ENCODE assay signal across 9 mouse cellular contexts in genomic region chr12:111722654-111723053, GRCm38 (mm10). TPM values are rescaled to one million over a fixed set of nuclear protein-coding genes. Genes with fewer than 3 reads are reported as not detected.
DNase-seq lines count a peak whose midpoint lies in the region; ATAC-seq and TF ChIP-seq lines count a peak whose summit lies in the region.
"Had no signal": no experiment of that assay in that cellular context is flagged by ENCODE, and none has a peak within 500 bp of the region (broad histone marks: within the 10 kb centered on the region; RNA-seq: fewer than 3 reads in every experiment).

No protein-coding gene starts in this region.

- no peaks in the 10 kb centered on the region; the same call in 1 of the 2 replicates for H3K79me2 ChIP-seq in CH12.LX (replicated peaks; ENCODE audit: control insufficient read depth, extremely low read depth, insufficient read depth, poor library complexity, severe bottlenecking)

- TF ChIP-seq RAD21 in CH12.LX (IDR thresholded peaks at IDR 0.05; ENCODE audit: low read depth, low read length): peak; percentile 55

- no peaks in the 10 kb centered on the region for H3K9me3 ChIP-seq in kidney, embryonic 16.5 days (ENCODE audit: low read length)
- no peaks in the 10 kb centered on the region for H3K9me3 ChIP-seq in CH12.LX (replicated peaks; ENCODE audit: low read length)
- H3K9me3 ChIP-seq: embryonic facial prominence, embryonic 15.5 days had no signal

- TF ChIP-seq CTCF in CH12.LX (conservative IDR thresholded peaks at IDR 0.05 in 1 of 2, IDR thresholded peaks at IDR 0.05 in 1 of 2; ENCODE audit: low read depth in 2 of 2, low read length in 2 of 2): peak; percentile 52 to 67; a peak in 3 of 4 replicates

- 75% methylated on average over 9 of the region's 9 CpGs for WGBS in kidney, embryonic 16.5 days

- H3K27ac ChIP-seq in kidney, embryonic 16.5 days (ENCODE audit: low read length): no peak overlapping the region
- no peak overlapping the region for H3K27ac ChIP-seq in CH12.LX (ENCODE audit: insufficient read depth, low read depth)
- H3K27ac ChIP-seq: embryonic facial prominence, embryonic 15.5 days had no signal

- H3K27me3 ChIP-seq in kidney, embryonic 16.5 days (ENCODE audit: insufficient read depth, low read length): no peaks in the 10 kb centered on the region
- H3K27me3 ChIP-seq in CH12.LX (replicated peaks): no peaks in the 10 kb centered on the region
- H3K27me3 ChIP-seq: embryonic facial prominence, embryonic 15.5 days had no signal

- no peak overlapping the region for H3K4me2 ChIP-seq in kidney, embryonic 16.5 days (replicated peaks; ENCODE audit: low read depth, low read length)
- H3K4me2 ChIP-seq in CH12.LX (ENCODE audit: insufficient read depth, low read depth, poor library complexity, severe bottlenecking): no peak overlapping the region
- H3K4me2 ChIP-seq: embryonic facial prominence, embryonic 15.5 days had no signal

- no peak for ATAC-seq in kidney, embryonic 16.5 days (ENCODE audit: low FRiP score, low TSS enrichment)
- no peak for ATAC-seq in megakaryocyte, adult 5-6 weeks (ENCODE audit: poor library complexity, severe bottlenecking)

- no peak overlapping the region for H3K4me3 ChIP-seq in kidney, embryonic 16.5 days (ENCODE audit: low read length)
- H3K4me3 ChIP-seq in CH12.LX (replicated peaks in 1 of 3; ENCODE audit: low read depth in 2 of 3, low read length in 2 of 3, poor library complexity in 1 of 3): no peak overlapping the region
- H3K4me3 ChIP-seq: embryonic facial prominence, embryonic 15.5 days had no signal

- in situ Hi-C loops in CH12.LX (cut with MboI; ENCODE audit: low pct_ligation_motif_present, low pct_unique_long_range_greater_than_20kb, low sequenced_read_pairs): no loop called here

- peak; percentile 32 for DNase-seq in kidney, adult 9 months
- DNase-seq in 416B (ENCODE audit: low read depth) (peak; percentile 62), CH12.LX (ENCODE audit: extremely low read depth) (no peak)
- peak; percentile 79 to 94 for DNase-seq in cerebellum, postnatal 14 days
- peak; percentile 54 for DNase-seq in retina, postnatal 1 day
- no peak for DNase-seq in left cerebral cortex, adult 11 months (ENCODE audit: low spot score)

- H3K4me1 ChIP-seq in kidney, embryonic 16.5 days (ENCODE audit: insufficient read depth, low read length): peaks cover 26% of the 10 kb centered on the region
- peaks cover 0 to 8% of the 10 kb centered on the region in 2 experiments; a peak in 1 of 4 replicates for H3K4me1 ChIP-seq in CH12.LX (ENCODE audit: control insufficient read depth in 1 of 2, insufficient read depth in 2 of 2)

- dilution Hi-C loops in CH12.LX (cut with MboI; ENCODE audit: extremely low pct_ligation_motif_present, extremely low pct_unique_long_range_greater_than_20kb, low sequenced_read_pairs): no loop called here

- TF ChIP-seq EP300 in CH12.LX (IDR thresholded peaks at IDR 0.05; ENCODE audit: low read length): no peak

- H3K36me3 ChIP-seq in kidney, embryonic 16.5 days (ENCODE audit: insufficient read depth, low read length): peaks cover 9% of the 10 kb centered on the region; the same call in 1 of the 2 replicates
- H3K36me3 ChIP-seq in CH12.LX (replicated peaks in 1 of 2; ENCODE audit: control insufficient read depth in 1 of 2, insufficient read depth in 1 of 2, low read length in 1 of 2): peaks cover 31 to 66% of the 10 kb centered on the region in 2 experiments

- no peak overlapping the region for H3K9ac ChIP-seq in kidney, embryonic 16.5 days (replicated peaks; ENCODE audit: low read length)
- H3K9ac ChIP-seq in CH12.LX (ENCODE audit: insufficient read depth, low read depth): no peak overlapping the region
- H3K9ac ChIP-seq: embryonic facial prominence, embryonic 15.5 days had no signal

- TF ChIP-seq POLR2A in CH12.LX (IDR thresholded peaks at IDR 0.05; ENCODE audit: low read depth, low read length): no peak

TF ChIP-seq in CH12.LX, 34 proteins besides CTCF, POLR2A, EP300 and RAD21:
- TF ChIP-seq SMC3 (IDR thresholded peaks at IDR 0.05; ENCODE audit: low read depth, low read length): peak; percentile 29
- TF ChIP-seq USF1 (IDR thresholded peaks at IDR 0.05; ENCODE audit: low read depth, low read length): no peak

RNA-seq across cellular contexts. Expression of gene Apopt1, which starts 9.6 kb away (rescaled TPM):
- polyA plus RNA-seq in kidney, embryonic 16.5 days (2015; fragmentation: Nextera tagmentation; extraction: Ambion mirVana): 54.8 TPM in 2 replicates
- total RNA-seq in CH12.LX (2012; rRNA removed) (38.7 and 43.6 TPM in 2 replicates), CH12.LX (2014; rRNA removed) (35.9 and 36.0 TPM in 2 replicates)
- polyA plus RNA-seq in CH12.LX (2012; ENCODE audit: insufficient read length, low read depth): 49.1 and 49.9 TPM in 2 replicates
- total RNA-seq in megakaryocyte, adult 5-6 weeks (2015): 44.6 and 45.0 TPM in 2 replicates
- total RNA-seq in megakaryocyte, adult 5-6 weeks (2017): 60.6 and 61.0 TPM in 2 replicates

RNA-seq across cellular contexts. Expression of gene Bag5, which starts 9.6 kb away (rescaled TPM):
- 52.0 and 59.5 TPM in 2 replicates for polyA plus RNA-seq in kidney, embryonic 16.5 days (2015; fragmentation: Nextera tagmentation; extraction: Ambion mirVana)
- total RNA-seq in CH12.LX (2012; rRNA removed) (24.1 and 26.9 TPM in 2 replicates), CH12.LX (2014; rRNA removed) (25.6 and 27.9 TPM in 2 replicates)
- polyA plus RNA-seq in CH12.LX (2012; ENCODE audit: insufficient read length, low read depth): 27.9 and 29.2 TPM in 2 replicates
- 10.8 and 11.4 TPM in 2 replicates for total RNA-seq in megakaryocyte, adult 5-6 weeks (2015)
- 19.1 and 21.8 TPM in 2 replicates for total RNA-seq in megakaryocyte, adult 5-6 weeks (2017)

RNA-seq across cellular contexts. Expression of gene Klc1, which starts 36.0 kb away (rescaled TPM):
- polyA plus RNA-seq in kidney, embryonic 16.5 days (2015; fragmentation: Nextera tagmentation; extraction: Ambion mirVana): 98.5 and 101 TPM in 2 replicates
- total RNA-seq in CH12.LX (2012; rRNA removed): 45.2 and 55.1 TPM in 2 replicates
- total RNA-seq in CH12.LX (2014; rRNA removed): 44.4 and 45.6 TPM in 2 replicates
- polyA plus RNA-seq in CH12.LX (2012; ENCODE audit: insufficient read length, low read depth): 77.0 and 116 TPM in 2 replicates
- 36.3 and 36.7 TPM in 2 replicates for total RNA-seq in megakaryocyte, adult 5-6 weeks (2015)
- 72.7 and 83.1 TPM in 2 replicates for total RNA-seq in megakaryocyte, adult 5-6 weeks (2017)

RNA-seq across cellular contexts. Expression of gene Trmt61a, which starts 44.7 kb away (rescaled TPM):
- polyA plus RNA-seq in kidney, embryonic 16.5 days (2015; fragmentation: Nextera tagmentation; extraction: Ambion mirVana): 11.6 and 12.2 TPM in 2 replicates
- 37.4 and 55.0 TPM in 2 replicates for total RNA-seq in CH12.LX (2012; rRNA removed)
- 21.8 and 23.3 TPM in 2 replicates for total RNA-seq in CH12.LX (2014; rRNA removed)
- 34.1 and 35.5 TPM in 2 replicates for polyA plus RNA-seq in CH12.LX (2012; ENCODE audit: insufficient read length, low read depth)
- total RNA-seq in megakaryocyte, adult 5-6 weeks (2015): 2.3 and 3.2 TPM in 2 replicates
- total RNA-seq in megakaryocyte, adult 5-6 weeks (2017): 2.2 and 3.8 TPM in 2 replicates

RNA-seq across cellular contexts. Expression of gene Ckb, which starts 50.5 kb away (rescaled TPM):
- 134 and 188 TPM in 2 replicates for polyA plus RNA-seq in kidney, embryonic 16.5 days (2015; fragmentation: Nextera tagmentation; extraction: Ambion mirVana)
- 3.2 and 3.7 TPM in 2 replicates for total RNA-seq in CH12.LX (2012; rRNA removed)
- not detected in 2 replicates for total RNA-seq in CH12.LX (2014; rRNA removed)
- 0.27 and 0.54 TPM in 2 replicates for polyA plus RNA-seq in CH12.LX (2012; ENCODE audit: insufficient read length, low read depth)
- total RNA-seq in megakaryocyte, adult 5-6 weeks (2015): 8.0 and 9.7 TPM in 2 replicates
- total RNA-seq in megakaryocyte, adult 5-6 weeks (2017): 22.0 and 23.1 TPM in 2 replicates

Comparison
In these comparisons a context has a peak if more than half of its experiments do, and no peak if none do; other contexts are left out.
1. DNase-seq: peak in kidney, adult 9 months (single experiment), 416B (single experiment), cerebellum, postnatal 14 days (2 of 2) and retina, postnatal 1 day (single experiment); none in CH12.LX (single experiment) and left cerebral cortex, adult 11 months (single experiment).